Mouse (Mus musculus) left cerebral cortex, adult 11 months (tissue): ENCODE data around the gene Zfp580.
"Not testable (repeated sequence)": the region's sequence is repeated elsewhere in the genome, so short reads cannot be mapped to it uniquely, and the experiment has no call there.

Experiments
- DNase-seq: peaks from one replicate; pipeline ENCODE4 v3.0.0; 2022; ENCODE audit warnings: low spot score

Gene Zfp580

DNA sequence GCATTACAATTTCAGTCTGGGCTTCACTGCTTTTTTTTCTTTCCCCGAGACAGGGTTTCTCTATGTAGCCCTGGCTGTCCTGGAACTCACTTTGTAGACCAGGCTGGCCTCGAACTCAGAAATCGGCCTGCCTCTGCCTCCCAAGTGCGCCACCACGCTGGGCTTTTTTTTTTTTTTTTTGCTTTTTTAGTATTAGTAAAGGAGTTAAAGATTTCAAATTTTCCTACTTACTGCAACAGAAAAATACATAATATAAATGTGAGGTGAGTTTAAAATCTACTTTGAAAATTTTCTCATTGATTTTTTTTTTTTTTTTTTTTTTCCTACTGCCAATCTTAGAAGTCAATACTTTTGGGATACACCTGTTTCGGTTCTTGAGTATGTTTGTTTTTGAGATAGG, 13.5 kb downstream of the Zfp580 start:
- no peak for DNase-seq

DNA sequence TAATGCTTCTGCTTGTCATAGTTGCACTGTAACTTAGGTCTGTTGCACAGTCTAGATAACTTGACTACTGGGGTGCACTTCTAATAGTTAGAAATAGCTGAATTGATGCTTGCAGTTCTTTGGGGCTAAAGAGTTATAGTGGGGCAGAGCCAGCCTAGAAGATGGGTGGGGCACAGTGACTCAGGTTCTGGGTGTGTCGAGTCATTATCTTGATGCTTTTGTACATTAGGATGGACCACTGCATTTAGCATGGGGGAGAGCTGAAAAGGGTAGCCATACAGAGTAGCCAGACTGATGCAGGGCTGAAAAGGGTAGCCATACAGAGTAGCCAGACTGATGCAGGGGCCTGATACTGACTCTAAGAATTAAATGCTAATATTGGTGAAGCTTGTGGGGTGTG, 22.2 kb downstream of the Zfp580 start:
- DNase-seq: no peak

DNA sequence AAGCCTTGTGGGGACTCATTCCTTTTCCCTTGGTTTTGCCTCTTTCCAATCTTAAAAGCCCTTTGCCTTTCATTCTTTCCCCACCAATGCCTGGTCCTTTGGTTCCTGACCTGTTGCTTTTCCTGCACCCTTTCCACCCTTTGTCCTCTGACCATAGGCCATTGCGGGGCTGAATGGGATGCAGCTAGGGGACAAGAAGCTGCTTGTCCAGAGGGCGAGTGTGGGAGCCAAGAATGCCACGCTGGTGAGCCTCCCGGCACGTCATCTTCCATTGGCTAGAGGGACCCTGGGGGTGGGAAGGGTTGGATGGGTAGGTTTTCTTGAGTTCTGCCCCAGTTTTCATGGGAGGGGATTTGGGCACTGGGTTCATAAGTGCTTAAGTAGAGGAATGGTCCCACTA, 23.6 kb downstream of the Zfp580 start:
- DNase-seq: no peak

DNA sequence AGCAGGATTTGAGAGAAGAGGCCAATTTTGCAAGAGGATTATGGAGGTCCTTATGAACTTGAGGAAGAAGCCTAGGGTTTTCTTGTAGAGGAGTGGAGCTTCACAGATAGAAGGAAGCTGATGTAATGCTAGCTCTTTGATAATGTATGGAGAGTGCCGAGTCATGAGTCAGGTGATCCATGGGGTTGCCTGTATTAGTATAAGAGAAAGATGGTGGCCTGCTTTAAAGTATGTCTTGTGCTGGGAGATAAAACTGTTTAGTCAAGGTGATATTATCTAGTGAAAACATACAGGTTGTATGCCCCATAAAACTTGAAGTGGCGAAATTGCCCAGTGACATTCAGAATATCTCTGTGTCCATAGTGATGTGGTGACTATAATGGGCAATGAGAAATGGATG, 25.6 kb downstream of the Zfp580 start:
- no peak for DNase-seq

DNA sequence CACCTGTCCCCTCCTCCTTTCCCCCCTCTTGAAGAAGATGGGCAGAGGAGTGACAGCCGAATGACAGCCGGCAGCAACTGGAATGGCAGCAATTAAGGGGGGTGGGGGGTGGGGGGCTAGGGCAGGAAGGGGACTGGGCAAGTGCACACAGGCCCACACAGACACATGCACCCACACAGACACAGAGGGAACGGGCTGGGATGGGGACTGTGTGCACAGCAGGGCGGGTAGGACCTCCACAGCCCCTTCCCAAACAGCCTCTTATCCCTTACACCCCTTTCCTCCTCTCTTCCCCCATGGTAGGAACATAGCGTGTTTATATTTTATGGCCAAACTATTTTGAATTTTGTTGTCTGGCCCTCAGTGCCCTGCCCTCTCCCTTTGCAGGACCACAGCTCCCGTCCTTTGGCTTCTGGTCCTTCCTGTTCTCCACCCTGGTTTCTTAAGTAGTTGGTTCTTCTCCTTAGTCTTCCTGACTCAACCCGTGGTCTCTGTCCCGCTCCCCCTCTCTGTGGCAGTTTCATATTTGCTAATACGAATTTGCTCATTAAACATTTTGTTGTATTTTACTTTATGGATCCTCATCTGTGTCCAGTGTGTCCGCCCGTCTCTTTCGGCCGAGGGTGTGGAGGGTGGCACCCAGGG, 28.1 kb downstream of the Zfp580 start:
- not testable (repeated sequence) for DNase-seq

DNA sequence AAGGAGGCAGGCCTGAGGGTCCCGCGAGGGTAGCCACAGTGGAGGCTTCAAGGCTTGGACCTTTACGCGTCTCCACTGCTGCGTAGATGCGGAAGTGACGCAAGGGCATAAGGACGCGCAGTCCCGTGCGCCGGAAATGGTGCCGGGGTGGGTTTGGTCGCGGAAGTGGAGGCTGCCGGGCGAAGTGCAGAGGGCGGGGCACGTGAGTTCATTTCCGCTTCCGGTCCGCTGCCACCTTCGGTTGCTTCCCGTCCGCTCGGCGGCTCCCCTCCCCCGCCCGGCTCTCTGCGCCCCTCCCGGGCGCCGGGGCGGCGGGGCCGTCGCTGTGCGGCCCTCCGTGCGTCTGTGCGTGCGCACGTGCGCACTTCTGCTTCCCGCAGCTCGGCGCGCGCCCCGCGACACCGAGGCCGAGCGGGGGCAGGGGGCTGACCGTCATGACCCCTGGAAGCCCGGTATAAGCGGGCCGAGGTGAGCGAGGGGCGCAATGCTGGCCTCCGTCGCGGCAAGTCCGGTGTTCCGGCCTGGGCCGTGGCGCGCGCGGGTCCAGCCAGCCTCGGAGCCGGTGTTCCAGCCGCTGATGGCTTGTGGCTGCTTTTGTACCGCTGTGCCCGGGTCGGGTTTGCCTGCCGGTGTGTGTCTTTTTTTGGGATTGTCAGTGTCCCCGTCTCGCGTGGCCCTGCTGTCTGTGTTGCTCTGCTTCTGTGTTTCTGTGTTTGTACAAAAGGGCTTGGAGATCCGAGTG, 28.8 kb downstream of the Zfp580 start, which contains the start of gene Epn1:
Gene Epn1 (plus strand): TSS at position 226 of the 742 bp plus-strand sequence.
- DNase-seq: peak; percentile 92

DNA sequence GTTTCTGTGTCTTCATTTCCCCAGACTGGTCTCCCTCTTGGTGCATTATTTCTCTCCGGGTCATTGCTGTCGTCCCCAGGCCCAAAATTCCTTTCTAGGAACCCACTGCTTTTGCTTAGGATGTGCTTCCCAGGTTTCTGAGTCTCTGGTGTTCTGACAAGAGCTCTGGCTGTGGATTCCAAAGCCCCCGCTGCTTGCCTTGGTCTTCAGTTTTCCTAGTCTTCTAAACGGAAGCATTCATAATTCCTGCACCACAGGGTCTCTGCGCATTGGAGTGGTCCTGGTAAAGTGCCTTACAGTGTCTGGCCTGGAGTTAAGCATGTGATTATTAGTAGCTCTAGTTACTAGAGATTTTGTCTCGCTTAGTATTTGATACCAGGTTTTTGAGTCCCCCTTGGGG, 29.5 kb downstream of the Zfp580 start:
- DNase-seq: no peak

DNA sequence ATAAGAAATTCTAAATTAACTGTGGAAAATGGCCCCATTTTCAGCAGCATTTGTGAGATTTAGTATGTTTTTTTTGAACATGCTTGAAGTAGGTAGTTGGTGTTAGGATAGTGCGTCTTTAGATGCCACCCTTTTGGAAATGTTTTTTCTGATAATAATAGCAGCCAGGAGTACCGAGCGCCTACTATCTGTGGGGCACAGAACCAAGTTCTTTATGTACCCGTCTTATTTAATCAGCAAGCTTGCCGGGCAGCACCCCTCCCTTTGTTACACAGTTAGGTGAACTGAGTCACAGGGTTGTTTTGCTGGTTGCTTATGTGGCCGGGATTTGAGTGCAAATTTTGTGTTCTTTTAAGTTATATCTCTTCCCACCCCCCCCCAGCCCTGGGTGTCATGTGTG, 29.9 kb downstream of the Zfp580 start:
- DNase-seq: no peak

DNA sequence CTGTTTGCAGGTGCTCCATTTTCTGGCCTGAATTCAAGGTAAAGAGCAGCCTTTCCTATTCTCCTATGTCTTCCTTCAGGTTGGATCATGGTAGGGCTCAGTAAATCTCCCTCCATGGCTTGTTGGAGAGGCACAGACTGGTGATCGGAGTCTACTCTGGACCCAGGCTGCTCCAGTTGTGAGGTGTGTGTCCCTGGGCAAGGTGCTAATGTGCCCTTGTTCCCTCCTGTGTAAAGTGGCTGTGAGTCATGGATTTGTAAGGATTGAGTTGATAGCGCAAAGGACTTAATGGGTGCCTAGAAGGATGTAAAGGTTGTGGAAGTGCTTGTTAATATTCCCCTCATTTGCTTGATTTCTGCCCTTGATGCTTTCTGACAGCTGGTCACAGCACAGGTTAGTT, 30.6 kb downstream of the Zfp580 start:
- no peak for DNase-seq

DNA sequence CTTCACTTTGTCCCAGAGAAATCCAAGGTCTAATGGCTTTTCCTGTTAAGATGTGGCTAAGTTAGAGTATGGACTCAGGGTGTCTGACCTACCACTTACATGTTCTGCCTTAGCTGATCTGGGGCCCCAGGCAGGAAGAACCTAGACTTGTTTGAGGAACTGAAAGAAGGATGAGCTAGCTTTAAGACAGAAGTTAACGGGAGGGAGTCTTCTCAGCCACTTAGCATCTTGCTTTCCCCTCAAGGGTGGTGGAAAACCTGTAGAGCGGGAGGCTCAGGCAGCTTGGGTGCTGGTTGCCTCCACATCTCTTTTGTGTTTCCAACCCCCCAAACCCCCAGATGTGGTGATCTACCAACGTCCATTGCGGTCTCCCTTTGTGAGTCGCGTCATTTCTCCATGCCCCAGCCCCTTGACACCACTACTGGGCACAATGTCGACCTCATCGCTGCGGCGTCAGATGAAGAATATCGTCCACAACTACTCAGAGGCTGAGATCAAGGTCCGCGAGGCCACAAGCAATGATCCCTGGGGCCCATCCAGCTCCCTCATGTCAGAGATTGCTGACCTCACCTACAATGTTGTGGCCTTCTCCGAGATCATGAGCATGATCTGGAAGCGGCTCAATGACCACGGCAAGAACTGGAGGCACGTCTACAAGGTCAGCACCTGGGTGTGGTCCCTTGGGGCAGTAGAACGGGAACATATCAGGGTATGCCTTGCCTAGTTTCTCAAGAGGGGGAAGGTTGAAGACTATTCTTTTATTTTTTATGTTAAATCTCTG, 32.2 kb downstream of the Zfp580 start:
- DNase-seq: no peak

DNA sequence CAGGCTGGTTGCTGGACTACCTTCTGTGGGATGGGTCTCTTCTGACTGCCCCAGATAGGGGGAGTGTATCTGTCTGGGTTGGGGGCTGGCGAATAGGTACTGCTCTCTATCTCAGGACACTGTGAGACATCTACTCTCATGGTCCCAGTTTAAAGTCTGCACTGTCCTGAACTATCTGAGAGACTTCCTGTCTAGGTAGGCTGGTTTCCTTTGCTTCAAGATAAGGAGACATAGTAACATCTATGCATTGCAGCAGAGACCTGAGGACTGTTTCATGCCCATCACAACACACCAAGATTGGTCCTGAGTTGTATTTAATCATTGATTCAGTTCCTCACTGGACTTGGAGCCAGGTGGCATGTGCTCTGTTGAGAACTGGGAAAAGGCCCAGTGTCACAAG, 34.2 kb downstream of the Zfp580 start:
- no peak for DNase-seq

DNA sequence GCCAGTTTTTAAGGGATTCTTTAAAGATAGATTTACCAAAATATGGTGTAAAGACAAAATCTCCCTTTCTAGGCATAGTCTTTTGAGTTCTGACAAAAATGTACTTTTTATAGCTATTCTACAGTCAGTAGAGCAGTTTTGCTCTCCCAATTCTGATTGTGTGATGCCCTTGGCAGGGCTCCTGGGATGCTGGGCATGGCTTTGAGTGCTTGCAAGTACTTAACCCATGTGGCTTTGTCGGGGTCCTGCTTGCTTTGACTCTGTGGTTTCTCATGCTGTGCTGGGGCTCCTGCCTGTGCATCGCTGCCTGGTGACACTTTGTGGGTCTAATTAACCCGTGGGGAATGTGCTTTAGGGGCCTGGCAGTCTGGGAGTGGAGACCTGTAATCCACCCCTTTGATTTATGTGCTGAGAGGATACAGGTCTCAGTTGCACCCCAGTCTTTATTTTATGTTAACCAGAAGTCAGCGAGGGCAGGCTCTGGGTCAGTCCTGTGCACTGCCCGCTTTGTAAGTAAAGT, 35.6 kb downstream of the Zfp580 start:
- DNase-seq: no peak

DNA sequence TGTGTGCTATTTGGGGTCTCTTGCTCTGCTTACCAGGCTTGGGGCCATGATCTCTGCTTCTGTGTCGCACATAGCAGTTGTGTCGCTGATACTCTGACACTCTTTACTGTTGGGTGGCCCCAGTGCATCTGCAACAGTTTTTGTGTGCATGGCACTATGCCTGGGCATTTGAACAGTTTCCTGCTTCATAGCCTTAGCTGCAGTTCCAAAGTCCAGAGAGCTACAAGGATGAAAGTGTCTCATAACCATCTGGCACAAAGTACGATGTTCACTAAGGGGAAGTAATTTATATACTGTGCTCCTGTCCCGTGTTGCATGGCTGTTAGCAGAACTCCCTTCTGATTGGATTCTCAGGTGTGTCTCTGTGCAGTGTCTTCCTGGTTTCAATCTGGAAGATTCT, 36.5 kb downstream of the Zfp580 start:
- no peak for DNase-seq

DNA sequence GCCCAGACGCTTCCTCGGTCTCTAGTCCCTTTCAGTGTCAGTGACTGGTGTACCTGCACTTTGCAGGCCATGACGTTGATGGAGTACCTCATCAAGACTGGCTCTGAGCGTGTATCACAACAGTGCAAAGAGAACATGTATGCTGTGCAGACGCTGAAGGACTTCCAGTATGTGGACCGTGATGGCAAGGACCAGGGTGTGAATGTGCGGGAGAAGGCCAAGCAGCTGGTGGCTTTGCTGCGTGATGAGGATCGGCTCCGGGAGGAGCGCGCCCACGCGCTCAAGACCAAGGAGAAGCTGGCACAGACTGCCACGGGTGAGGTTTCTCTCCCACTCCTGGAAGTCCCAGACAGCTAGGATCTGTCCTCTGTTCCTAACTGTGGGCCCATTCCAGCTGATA, 38.5 kb downstream of the Zfp580 start:
- no peak for DNase-seq

DNA sequence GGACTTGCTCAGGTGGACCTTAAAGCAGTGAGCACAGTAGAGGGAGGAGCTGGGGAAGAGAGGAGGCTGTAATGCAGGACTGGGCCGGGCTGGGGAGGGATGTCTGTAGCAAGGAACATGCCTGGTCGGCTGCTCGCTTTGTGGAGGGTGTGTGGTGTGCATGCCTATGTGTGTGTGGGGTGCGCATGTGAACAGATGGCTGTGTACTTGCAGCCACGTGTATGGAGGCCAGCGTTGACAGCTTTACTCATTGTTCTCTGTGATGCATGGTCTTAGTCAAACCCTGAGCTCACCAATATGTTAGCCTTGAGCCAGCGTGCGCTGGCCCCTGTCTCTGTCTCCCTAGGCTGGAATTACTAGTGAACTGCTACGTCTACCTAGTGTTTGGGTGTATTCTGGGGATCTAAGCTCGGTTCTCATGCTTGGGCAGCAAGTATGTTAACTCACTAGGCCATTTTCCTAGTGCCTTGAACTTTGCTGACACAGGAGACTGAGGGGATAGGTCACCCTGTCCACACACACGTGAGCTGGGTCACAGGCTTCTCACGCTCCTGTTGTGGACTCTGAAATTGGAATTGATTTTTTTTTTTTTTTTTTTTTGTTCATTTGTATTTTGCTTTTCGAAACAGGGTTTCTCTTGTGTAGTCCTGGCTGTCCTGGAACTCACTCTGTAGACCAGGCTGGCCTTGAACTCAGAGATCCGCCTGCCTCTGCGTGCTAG, 39.8 kb downstream of the Zfp580 start:
- no peak for DNase-seq

DNA sequence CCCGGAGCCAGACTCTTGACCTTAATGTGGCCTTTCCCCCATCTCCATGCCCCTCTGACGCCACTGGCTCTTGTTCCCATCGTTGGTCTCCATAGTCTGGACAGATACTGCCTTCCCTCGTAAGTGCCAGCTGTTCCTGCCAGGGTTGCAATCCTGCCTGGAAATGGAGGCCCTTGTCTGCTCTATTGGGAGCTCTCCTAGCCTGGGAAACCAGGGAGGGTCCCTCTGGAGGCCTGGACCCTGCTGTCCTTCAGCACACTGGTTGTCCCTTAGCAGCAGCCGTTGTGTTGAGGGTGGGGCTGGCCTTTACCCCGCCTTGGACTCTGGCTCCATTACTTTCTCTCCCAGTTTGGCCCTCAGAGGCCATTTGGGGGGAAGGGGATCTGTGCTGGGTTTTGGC, 41.0 kb downstream of the Zfp580 start:
- no peak for DNase-seq

DNA sequence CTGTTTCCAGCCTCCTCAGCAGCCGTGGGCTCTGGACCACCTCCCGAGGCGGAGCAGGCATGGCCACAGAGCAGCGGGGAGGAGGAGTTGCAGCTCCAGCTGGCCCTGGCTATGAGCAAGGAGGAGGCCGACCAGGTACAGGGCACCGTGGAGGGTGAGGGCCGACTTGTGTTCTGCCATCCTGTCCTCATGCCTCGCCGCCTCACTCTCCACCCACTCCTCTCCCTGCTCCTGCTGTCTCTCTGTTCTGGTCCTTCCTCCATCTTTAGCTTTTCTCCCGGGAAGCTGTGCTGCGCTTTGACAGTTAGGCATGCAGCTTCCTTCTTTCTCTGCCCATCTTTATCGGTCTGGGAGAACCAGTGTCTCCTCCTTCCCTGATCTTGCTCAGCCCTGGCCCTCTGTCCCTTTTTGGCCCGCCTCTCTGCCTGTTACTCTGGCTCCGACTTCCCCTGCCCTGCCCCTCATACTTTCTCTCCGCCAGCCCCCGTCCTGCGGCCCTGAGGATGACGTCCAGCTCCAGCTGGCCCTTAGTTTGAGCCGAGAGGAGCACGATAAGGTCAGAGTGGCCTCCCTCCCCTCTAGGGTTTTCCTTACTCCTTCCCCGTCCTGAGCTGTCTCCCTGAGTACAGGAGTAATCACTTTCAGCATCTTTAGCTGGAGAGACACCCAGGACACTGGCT, 41.6 kb downstream of the Zfp580 start:
- DNase-seq: no peak

DNA sequence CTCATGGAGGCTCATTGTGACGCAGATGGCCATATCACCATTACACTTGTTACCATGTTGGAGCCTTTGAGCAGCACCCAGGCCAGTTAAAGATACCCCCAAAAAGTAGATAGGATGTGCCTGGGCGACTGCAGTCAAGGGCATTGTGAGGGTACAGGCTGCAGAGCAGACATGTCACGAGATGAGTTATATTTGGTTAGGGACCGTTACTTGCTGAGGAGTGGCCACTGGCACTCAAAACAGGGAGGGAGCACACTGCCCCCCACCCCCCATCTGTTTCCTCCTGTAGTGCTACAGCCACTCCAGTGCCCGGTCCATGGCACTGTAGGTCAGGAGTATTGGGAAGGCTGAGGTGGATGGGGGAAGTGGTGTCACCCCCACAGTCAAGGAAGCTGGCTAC, 47.4 kb downstream of the Zfp580 start:
- DNase-seq: no peak

DNA sequence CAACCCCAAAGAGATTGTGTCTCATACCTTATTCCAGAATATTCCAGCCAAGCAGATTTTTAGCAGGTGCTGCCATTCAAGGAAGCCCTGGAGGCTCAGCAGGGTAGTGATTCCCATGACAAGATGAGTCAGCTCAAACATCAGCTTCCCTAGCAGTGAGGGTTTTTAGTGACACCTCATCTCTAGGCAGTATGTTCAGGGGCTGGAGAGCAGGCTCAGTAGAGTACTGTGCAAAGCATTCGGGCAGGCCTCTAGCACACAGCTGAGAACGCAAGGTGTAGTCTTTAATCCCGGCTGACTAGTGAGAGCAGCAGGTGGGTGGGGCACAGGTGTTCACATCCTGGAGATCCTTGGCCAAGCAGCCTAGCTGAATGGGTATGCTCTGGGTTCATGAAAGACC, 48.5 kb downstream of the Zfp580 start:
- DNase-seq: no peak

DNA sequence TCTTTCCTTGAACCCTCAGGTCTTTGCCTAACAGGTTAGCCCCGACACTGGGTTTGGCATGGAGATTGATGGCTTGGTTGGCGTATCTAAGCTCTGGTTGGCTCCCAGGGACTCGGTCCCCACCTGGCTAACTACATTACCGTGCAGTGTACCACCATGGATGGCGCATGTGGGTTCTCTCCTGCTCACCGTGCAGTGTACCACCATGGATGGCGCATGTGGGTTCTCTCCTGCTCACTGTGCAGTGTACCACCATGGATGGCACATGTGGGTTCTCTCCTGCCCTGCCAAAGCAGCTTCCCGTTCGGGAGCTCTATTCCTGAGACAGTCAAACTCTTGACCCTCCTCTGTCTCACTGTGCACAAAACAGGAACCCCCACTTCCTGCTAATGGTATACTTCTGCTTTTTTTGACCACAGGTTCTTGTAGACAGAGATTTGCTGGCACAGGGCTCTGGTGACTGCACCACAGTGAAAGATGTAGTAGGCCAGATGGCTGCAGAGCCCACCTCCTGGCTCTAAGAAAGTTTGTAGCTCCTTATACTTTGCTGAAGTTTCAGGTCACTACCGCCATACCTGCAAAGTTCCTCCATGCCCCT, 49.8 kb downstream of the Zfp580 start:
- DNase-seq: no peak

DNA sequence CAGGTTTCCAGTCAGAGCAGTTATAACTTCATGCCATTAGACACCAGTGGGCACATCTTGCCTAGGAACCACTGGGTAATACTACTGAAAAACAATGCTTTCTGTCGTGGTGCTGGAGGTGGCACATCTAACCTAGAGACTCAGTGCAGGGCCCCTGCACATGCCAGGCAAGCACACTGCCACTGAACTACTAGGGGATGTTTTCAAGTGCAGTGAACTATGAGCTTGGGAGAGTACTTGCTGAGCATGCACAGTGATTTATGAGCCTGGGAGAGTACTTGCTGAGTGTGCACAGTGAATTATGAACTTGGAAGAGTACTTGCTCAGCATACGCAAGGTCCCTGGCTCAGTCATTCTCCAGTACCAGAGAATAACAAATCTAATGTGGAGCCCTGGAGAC, 51.2 kb downstream of the Zfp580 start:
- DNase-seq: no peak
